Mouse (Mus musculus) kidney, embryonic 14.5 days (tissue): Measurements from ENCODE around the gene Zfp518a. TPM values are rescaled to one million over a fixed set of nuclear protein-coding genes. Genes with fewer than 3 reads are reported as not detected.

ENCODE experiments used
- ATAC-seq: fragments of 200-750 bp; cut with Nextera tagmentation; 2 replicates; pipeline ENCODE4 v1.8.0; 2017; ENCODE audit warnings: moderate number of reproducible peaks, mild to moderate bottlenecking, moderate TSS enrichment, moderate library complexity; ENCODE audit not compliant: low FRiP score, low TSS enrichment
- H3K27ac ChIP-seq: fragments of 300-500 bp; sonication (generic); 2 replicates; pipeline ENCODE4 v1.5.1; 2014; ENCODE audit warnings: low read depth, mild to moderate bottlenecking, low read length, moderate library complexity, mixed read lengths
- H3K27me3 ChIP-seq: fragments of 300-500 bp; sonication (generic); 2 replicates; pipeline ENCODE4 v1.6.1; 2014; ENCODE audit warnings: mild to moderate bottlenecking, low read length; ENCODE audit not compliant: control insufficient read depth, insufficient read depth
- H3K36me3 ChIP-seq: fragments of 300-500 bp; sonication (generic); 2 replicates; pipeline ENCODE4 v1.6.1; 2014; ENCODE audit warnings: low read length, mixed read lengths; ENCODE audit not compliant: control insufficient read depth, insufficient read depth
- H3K4me1 ChIP-seq: fragments of 300-500 bp; sonication (generic); 2 replicates; pipeline ENCODE4 v1.6.1; 2014; ENCODE audit warnings: low read length, mixed read lengths; ENCODE audit not compliant: control insufficient read depth, insufficient read depth
- H3K4me2 ChIP-seq: fragments of 300-500 bp; sonication (generic); replicated peaks from 2 replicates; pipeline ENCODE4 v1.6.1; 2014; ENCODE audit warnings: low read depth, mild to moderate bottlenecking, low read length
- H3K4me3 ChIP-seq: fragments of 300-500 bp; sonication (generic); 2 replicates; pipeline ENCODE4 v1.5.1; 2014; ENCODE audit warnings: mild to moderate bottlenecking, low read length
- H3K9ac ChIP-seq: fragments of 300-500 bp; sonication (generic); 2 replicates; pipeline ENCODE4 v1.6.1; 2014; ENCODE audit warnings: low read depth, mild to moderate bottlenecking, low read length, moderate library complexity
- H3K9me3 ChIP-seq: fragments of 300-500 bp; sonication (generic); 2 replicates; pipeline ENCODE4 v1.6.1; 2016; ENCODE audit warnings: low read length; ENCODE audit not compliant: control insufficient read depth
- WGBS: fragments of 180-500 bp; shearing (Covaris S2); extraction: QIAGEN DNeasy Blood & Tissue Kit; methylation state at CpG from one replicate; pipeline ENCODE4 v1.1.7; 2014; 5-methylcytosine and 5-hydroxymethylcytosine counted together
- microRNA-seq: library from miRNA; unstranded; fragments of <30 nt; microRNA quantifications from one replicate; pipeline ENCODE4, GENCODE M21; 2016
- polyA plus RNA-seq: library from polyadenylated mRNA; unstranded; fragments of >200 nt; fragmentation: Nextera tagmentation; extraction: Ambion mirVana; gene quantifications from 2 replicates; pipeline ENCODE4 v1.2.1, GENCODE M21; 2014

The Zfp518a gene
- polyA plus RNA-seq, 1 experiment from 2014 or later = 19.0 TPM

DNA sequence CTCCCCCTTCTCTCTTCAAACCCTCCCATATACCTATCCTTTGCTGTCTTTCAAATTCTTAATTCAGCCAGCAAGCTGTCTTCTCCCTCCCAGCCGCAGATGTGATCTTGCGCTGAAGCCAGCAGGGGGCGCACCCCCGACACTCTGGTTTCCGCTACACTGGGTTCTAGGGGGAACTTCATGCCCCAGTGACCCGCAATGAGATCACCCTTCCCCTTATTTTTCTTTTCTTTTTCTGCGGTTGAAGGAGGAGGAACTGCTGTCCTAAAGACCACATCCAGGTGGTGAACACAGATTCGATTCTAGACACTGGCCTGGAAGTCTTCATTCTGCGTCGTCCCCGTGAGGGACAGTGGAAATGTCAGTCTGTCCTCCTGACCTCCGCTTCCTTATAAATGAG lies 68.5 kb downstream of the Zfp518a start:
- 46% methylated on average over 12 of the region's 12 CpGs for WGBS
- no peak for ATAC-seq

DNA sequence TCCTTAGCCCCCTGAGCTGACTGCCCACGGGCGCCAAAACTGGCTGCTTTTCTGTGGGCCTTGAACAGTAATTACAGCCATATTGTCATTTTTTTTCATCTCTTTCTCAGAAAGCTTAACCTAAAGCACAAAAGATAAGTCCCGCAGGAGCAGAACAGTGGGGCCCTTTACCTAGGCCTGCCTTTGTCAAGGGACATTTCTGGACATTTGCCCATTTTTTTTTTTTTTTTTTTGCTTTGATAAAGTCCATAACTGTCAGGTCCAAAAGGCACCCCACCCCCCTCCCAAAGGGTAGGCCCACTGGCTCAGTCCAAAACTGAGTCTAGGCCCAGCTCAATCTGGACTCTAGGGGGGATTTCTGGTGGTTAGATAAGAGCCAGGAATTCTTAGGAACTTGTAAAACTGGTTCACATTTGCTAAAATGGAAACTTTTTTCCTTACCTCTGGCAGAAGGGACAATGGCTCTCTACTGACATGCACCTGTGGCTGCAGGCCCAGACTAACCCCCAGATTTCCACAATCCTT lies 69.9 kb downstream of the Zfp518a start:
- no peak for ATAC-seq
- H3K27ac ChIP-seq = no peak overlapping the region

More for the DNA sequence above, 68.5 kb downstream of the Zfp518a start:
- H3K4me3 ChIP-seq = no peak overlapping the region
- no peaks in the 10 kb centered on the region for H3K36me3 ChIP-seq
- H3K27me3 ChIP-seq = no peaks in the 10 kb centered on the region
- no peak overlapping the region for H3K4me2 ChIP-seq
- no peak overlapping the region for H3K27ac ChIP-seq
- H3K9ac ChIP-seq = no peak overlapping the region
- H3K9me3 ChIP-seq = no peaks in the 10 kb centered on the region
- H3K4me1 ChIP-seq = no peaks in the 10 kb centered on the region

DNA sequence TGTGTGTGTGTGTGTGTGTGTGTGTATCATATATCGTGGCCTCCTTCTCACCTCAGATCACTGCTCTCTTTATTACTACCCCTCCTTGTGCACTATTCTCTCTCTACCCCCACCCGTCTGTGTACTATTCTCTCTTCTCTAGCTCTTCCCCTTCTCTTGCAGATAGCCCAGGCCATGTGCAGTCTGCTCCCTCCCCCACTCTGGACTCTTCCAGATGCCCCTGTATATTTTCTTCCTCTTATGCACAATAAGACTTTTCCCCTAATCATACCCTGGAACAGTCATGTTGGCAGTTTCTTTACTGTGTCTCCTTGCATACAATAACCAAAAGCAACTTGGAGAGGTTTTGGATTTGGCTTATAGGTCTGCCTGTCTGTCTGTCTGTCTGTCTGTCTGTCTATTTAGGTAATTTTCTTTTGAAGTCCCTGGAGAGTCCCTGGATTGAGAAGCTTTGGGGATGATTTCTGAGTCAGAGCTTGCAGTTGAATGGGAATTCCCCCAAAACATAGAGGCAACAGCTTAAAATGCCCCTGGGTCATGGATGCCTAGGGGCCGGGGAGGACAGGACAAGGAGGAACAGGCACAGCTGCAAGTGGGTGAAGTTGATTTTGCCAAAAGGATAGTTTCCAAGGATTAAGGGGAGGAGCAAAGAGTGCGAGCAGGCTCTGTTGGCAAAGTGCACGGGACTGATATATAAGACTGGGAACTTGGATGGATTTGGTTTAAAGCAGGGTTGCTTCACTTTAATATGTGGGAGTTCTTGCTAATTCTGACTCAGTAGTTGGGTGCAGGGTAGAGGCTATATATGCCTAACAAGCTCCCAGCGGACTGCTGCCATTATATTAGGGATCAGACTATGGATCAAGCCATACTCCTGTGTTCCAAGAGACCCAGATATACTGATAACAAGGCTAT lies 70.7 kb downstream of the Zfp518a start:
- H3K27me3 ChIP-seq = no peaks in the 10 kb centered on the region
- 82% methylated on average over 6 of the region's 6 CpGs for WGBS
- H3K9ac ChIP-seq = no peak overlapping the region
- H3K4me2 ChIP-seq = no peak overlapping the region
- no peak overlapping the region for H3K27ac ChIP-seq
- H3K36me3 ChIP-seq = no peaks in the 10 kb centered on the region
- H3K4me1 ChIP-seq = no peaks in the 10 kb centered on the region
- no peaks in the 10 kb centered on the region for H3K9me3 ChIP-seq
- no peak for ATAC-seq
- no peak overlapping the region for H3K4me3 ChIP-seq

More for the DNA sequence above, 69.9 kb downstream of the Zfp518a start:
- Histone ChIP-seq H3K9me3 (no peaks in the 10 kb centered on the region), H3K9ac (no peak overlapping the region), H3K36me3 (no peaks in the 10 kb centered on the region), H3K27me3 (no peaks in the 10 kb centered on the region), H3K4me3 (no peak overlapping the region), H3K4me1 (no peaks in the 10 kb centered on the region), H3K4me2 (no peak overlapping the region)
- WGBS = 72% methylated on average over 3 of the region's 3 CpGs

Small RNA genes within 50 kb of the gene (microRNA-seq; reads per million reads assigned to microRNA genes)
- not detected for gene Mir8092

Other genes with a start within 250 kb of the Zfp518a start
- gene Cc2d2b, start 146.0 kb upstream of the Zfp518a start, polyA plus RNA-seq = 0.39 TPM in 1 of 2 replicates, not detected in the other
- gene Ccnj, start 63.4 kb upstream of the Zfp518a start, polyA plus RNA-seq = 6.7 and 13.4 TPM in 2 replicates
- 10.5 and 11.9 TPM in 2 replicates for gene Blnk, start 99.8 kb downstream of the Zfp518a start, polyA plus RNA-seq
- 0.16 and 0.19 TPM in 2 replicates for gene Dntt, start 134.6 kb downstream of the Zfp518a start, polyA plus RNA-seq
- not detected in 2 replicates for gene Opalin, start 182.4 kb downstream of the Zfp518a start, polyA plus RNA-seq